In the genomic region with DNA sequence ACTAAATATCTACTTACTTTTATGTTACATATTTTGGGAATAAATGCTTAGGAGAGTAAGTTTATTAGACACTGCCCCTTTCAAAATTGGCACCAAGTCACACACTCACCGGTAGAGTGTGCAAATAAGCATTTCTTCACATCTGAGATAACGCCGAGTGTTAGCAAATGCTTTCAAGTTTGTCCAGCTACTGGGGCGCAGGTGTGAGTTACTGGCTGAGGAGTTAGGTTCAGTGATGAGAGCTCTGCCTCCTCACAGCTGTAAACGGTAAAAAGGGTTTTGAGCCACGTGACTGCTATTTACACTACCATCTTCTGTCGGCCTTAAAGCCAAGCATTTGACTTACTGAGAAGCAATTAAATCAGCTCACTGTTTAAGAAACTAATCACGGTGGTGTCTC, we compare ENCODE assay signal across 19 mouse cellular contexts.
DNase-seq lines count a peak whose midpoint lies in the region; ATAC-seq and TF ChIP-seq lines count a peak whose summit lies in the region.
"Had no signal": no experiment of that assay in that cellular context is flagged by ENCODE, and none has a peak within 500 bp of the region (broad histone marks: within the 10 kb centered on the region; RNA-seq: fewer than 3 reads in every experiment).

No protein-coding gene starts in this region.

- H3K27ac ChIP-seq in CH12.LX (ENCODE audit: insufficient read depth, low read depth): no peak overlapping the region
- H3K27ac ChIP-seq in lung, embryonic 14.5 days (ENCODE audit: low read depth): peak overlapping the region; percentile 63; the same call in 1 of the 2 replicates
- H3K27ac ChIP-seq in hindbrain, embryonic 11.5 days (ENCODE audit: low read depth, low read length): no peak overlapping the region
- H3K27ac ChIP-seq: embryonic facial prominence, embryonic 10.5 days; forebrain, embryonic 13.5 days; gastrocnemius, adult 2 months; hindbrain, embryonic 12.5 days had no signal

- H3K79me2 ChIP-seq in CH12.LX (replicated peaks; ENCODE audit: control insufficient read depth, extremely low read depth, insufficient read depth, poor library complexity, severe bottlenecking): no peaks in the 10 kb centered on the region

- TF ChIP-seq EP300 in CH12.LX (IDR thresholded peaks at IDR 0.05; ENCODE audit: low read length): no peak

- H3K4me3 ChIP-seq in CH12.LX (replicated peaks in 1 of 3; ENCODE audit: low read depth in 2 of 3, low read length in 2 of 3, poor library complexity in 1 of 3): no peak overlapping the region
- no peak overlapping the region for H3K4me3 ChIP-seq in lung, embryonic 14.5 days (ENCODE audit: low read depth, low read length)
- no peak overlapping the region for H3K4me3 ChIP-seq in hindbrain, embryonic 11.5 days (ENCODE audit: low read depth, low read length)
- H3K4me3 ChIP-seq: embryonic facial prominence, embryonic 10.5 days; forebrain, embryonic 13.5 days; gastrocnemius, adult 2 months; heart, embryonic 12.5 days; hindbrain, embryonic 12.5 days had no signal

- no peaks in the 10 kb centered on the region for H3K4me1 ChIP-seq in CH12.LX (ENCODE audit: control insufficient read depth in 1 of 2, insufficient read depth in 2 of 2)
- no peaks in the 10 kb centered on the region for H3K4me1 ChIP-seq in lung, embryonic 14.5 days (ENCODE audit: insufficient read depth)
- H3K4me1 ChIP-seq in hindbrain, embryonic 11.5 days (replicated peaks; ENCODE audit: control insufficient read depth, insufficient read depth, low read length): no peaks in the 10 kb centered on the region
- H3K4me1 ChIP-seq: embryonic facial prominence, embryonic 10.5 days; forebrain, embryonic 13.5 days; hindbrain, embryonic 12.5 days had no signal

- TF ChIP-seq CTCF in CH12.LX (conservative IDR thresholded peaks at IDR 0.05 in 1 of 2, IDR thresholded peaks at IDR 0.05 in 1 of 2; ENCODE audit: low read depth in 2 of 2, low read length in 2 of 2): no peak
- TF ChIP-seq CTCF in lung, embryonic 14.5 days (IDR thresholded peaks at IDR 0.05; ENCODE audit: low read depth): no peak

- ATAC-seq in lung, embryonic 14.5 days (ENCODE audit: insufficient read depth): peak; percentile 69; the same call in 1 of the 2 replicates
- no peak for ATAC-seq in hindbrain, embryonic 11.5 days (ENCODE audit: low FRiP score)
- ATAC-seq: activated CD4-positive, CD25-positive, alpha-beta regulatory T cell, adult 4 months; forebrain, embryonic 13.5 days; hindbrain, embryonic 16.5 days; Patski had no signal

- no peaks in the 10 kb centered on the region for H3K36me3 ChIP-seq in CH12.LX (replicated peaks in 1 of 2; ENCODE audit: control insufficient read depth in 1 of 2, insufficient read depth in 1 of 2, low read length in 1 of 2)
- H3K36me3 ChIP-seq in lung, embryonic 14.5 days (ENCODE audit: insufficient read depth): no peaks in the 10 kb centered on the region
- H3K36me3 ChIP-seq in hindbrain, embryonic 11.5 days (ENCODE audit: control insufficient read depth, insufficient read depth, low read length): no peaks in the 10 kb centered on the region
- H3K36me3 ChIP-seq: embryonic facial prominence, embryonic 10.5 days; heart, embryonic 12.5 days; hindbrain, embryonic 12.5 days had no signal

- H3K27me3 ChIP-seq in CH12.LX (replicated peaks): no peaks in the 10 kb centered on the region
- no peaks in the 10 kb centered on the region for H3K27me3 ChIP-seq in lung, embryonic 14.5 days (ENCODE audit: insufficient read depth, low read length)
- no peaks in the 10 kb centered on the region for H3K27me3 ChIP-seq in hindbrain, embryonic 11.5 days (ENCODE audit: control insufficient read depth, insufficient read depth, low read length)
- H3K27me3 ChIP-seq: forebrain, embryonic 13.5 days; heart, embryonic 12.5 days; hindbrain, embryonic 12.5 days; Patski had no signal

- no peak for DNase-seq in CH12.LX (ENCODE audit: extremely low read depth)
- peak; percentile 43 for DNase-seq in lung, embryonic 14.5 days
- DNase-seq in lung, postnatal 10 days: peak; percentile 42
- peak; percentile 40 to 46 for DNase-seq in lung, postnatal 4 days
- DNase-seq in hindbrain, embryonic 11.5 days (ENCODE audit: low spot score): no peak
- DNase-seq in layer of hippocampus, postnatal 36 days: no peak
- no peak for DNase-seq in heart, postnatal 4 days
- DNase-seq: adrenal gland, postnatal 14 days; cerebellum, adult 2 months; cerebellum, postnatal 10 days; gastrocnemius, adult 2 months; gastrocnemius, postnatal 25 days had no signal

- in situ Hi-C loops in CH12.LX (cut with MboI; ENCODE audit: low pct_ligation_motif_present, low pct_unique_long_range_greater_than_20kb, low sequenced_read_pairs): no loop called here

- H3K4me2 ChIP-seq in CH12.LX (ENCODE audit: insufficient read depth, low read depth, poor library complexity, severe bottlenecking): peak overlapping the region; percentile 42
- no peak overlapping the region for H3K4me2 ChIP-seq in lung, embryonic 14.5 days
- H3K4me2 ChIP-seq in hindbrain, embryonic 11.5 days (replicated peaks; ENCODE audit: low read depth, low read length): no peak overlapping the region
- H3K4me2 ChIP-seq: forebrain, embryonic 13.5 days; heart, embryonic 12.5 days; hindbrain, embryonic 12.5 days had no signal

- no peak for TF ChIP-seq RAD21 in CH12.LX (IDR thresholded peaks at IDR 0.05; ENCODE audit: low read depth, low read length)

- dilution Hi-C loops in CH12.LX (cut with MboI; ENCODE audit: extremely low pct_ligation_motif_present, extremely low pct_unique_long_range_greater_than_20kb, low sequenced_read_pairs): no loop called here

- H3K9me3 ChIP-seq in CH12.LX (replicated peaks; ENCODE audit: low read length): peaks cover 2% of the 10 kb centered on the region
- H3K9me3 ChIP-seq in lung, embryonic 14.5 days (ENCODE audit: low read depth, low read length): no peaks in the 10 kb centered on the region; the same call in 1 of the 2 replicates
- no peaks in the 10 kb centered on the region for H3K9me3 ChIP-seq in hindbrain, embryonic 11.5 days (ENCODE audit: control insufficient read depth, low read length)
- H3K9me3 ChIP-seq: forebrain, embryonic 13.5 days; heart, embryonic 12.5 days had no signal

- no peak overlapping the region for H3K9ac ChIP-seq in CH12.LX (ENCODE audit: insufficient read depth, low read depth)
- H3K9ac ChIP-seq in lung, embryonic 14.5 days: no peak overlapping the region
- H3K9ac ChIP-seq in hindbrain, embryonic 11.5 days (ENCODE audit: low read depth, low read length): no peak overlapping the region
- H3K9ac ChIP-seq: forebrain, embryonic 13.5 days; heart, embryonic 12.5 days; hindbrain, embryonic 12.5 days had no signal

- no peak for TF ChIP-seq POLR2A in CH12.LX (IDR thresholded peaks at IDR 0.05; ENCODE audit: low read depth, low read length)

- WGBS in lung, embryonic 14.5 days: 32% methylated on average over 8 of the region's 8 CpGs
- WGBS in hindbrain, embryonic 11.5 days: 83% methylated on average over 8 of the region's 8 CpGs

TF ChIP-seq in CH12.LX, 34 proteins besides CTCF, POLR2A, EP300 and RAD21:
- TF ChIP-seq MYC (IDR thresholded peaks at IDR 0.05; ENCODE audit: low read depth, low read length) (no peak), USF1 (IDR thresholded peaks at IDR 0.05; ENCODE audit: low read depth, low read length) (peak; percentile 31), ZNF384 (IDR thresholded peaks at IDR 0.05; ENCODE audit: low read depth, low read length) (no peak), PAX5 (IDR thresholded peaks at IDR 0.05; ENCODE audit: low read length) (no peak), MXI1 (IDR thresholded peaks at IDR 0.05; ENCODE audit: low read depth, low read length) (no peak), ZC3H11A (IDR thresholded peaks at IDR 0.05; ENCODE audit: low read depth, low read length) (no peak), HCFC1 (IDR thresholded peaks at IDR 0.05; ENCODE audit: low read depth, low read length) (no peak), MAX (IDR thresholded peaks at IDR 0.05; ENCODE audit: low read length) (peak; percentile 15; the same call in 1 of the 2 replicates), GABPA (IDR thresholded peaks at IDR 0.05; ENCODE audit: insufficient replicate concordance, low read depth, low read length) (no peak), JUN (IDR thresholded peaks at IDR 0.05; ENCODE audit: insufficient read depth, low read depth, low read length) (no peak), JUND (conservative IDR thresholded peaks at IDR 0.05; ENCODE audit: low read depth, low read length) (no peak), IRF4 (IDR thresholded peaks at IDR 0.05; ENCODE audit: low read depth, low read length) (no peak), CHD2 (IDR thresholded peaks at IDR 0.05; ENCODE audit: low read length) (no peak)

Comparison
In these comparisons a context has a peak if more than half of its experiments do, and no peak if none do; other contexts are left out.
1. DNase-seq: peak in lung, embryonic 14.5 days (single experiment), lung, postnatal 10 days (single experiment) and lung, postnatal 4 days (2 of 2); none in CH12.LX (single experiment), hindbrain, embryonic 11.5 days (single experiment), layer of hippocampus, postnatal 36 days (0 of 2) and heart, postnatal 4 days (single experiment).